Mouse (Mus musculus) MN1 (cell line): Measurements from ENCODE around the gene Fryl.

Experiments used
- DNase-seq: peaks from one replicate; pipeline ENCODE4 v3.0.0-alpha.2; 2016; ENCODE audit warnings: low spot score

The Fryl gene

DNA sequence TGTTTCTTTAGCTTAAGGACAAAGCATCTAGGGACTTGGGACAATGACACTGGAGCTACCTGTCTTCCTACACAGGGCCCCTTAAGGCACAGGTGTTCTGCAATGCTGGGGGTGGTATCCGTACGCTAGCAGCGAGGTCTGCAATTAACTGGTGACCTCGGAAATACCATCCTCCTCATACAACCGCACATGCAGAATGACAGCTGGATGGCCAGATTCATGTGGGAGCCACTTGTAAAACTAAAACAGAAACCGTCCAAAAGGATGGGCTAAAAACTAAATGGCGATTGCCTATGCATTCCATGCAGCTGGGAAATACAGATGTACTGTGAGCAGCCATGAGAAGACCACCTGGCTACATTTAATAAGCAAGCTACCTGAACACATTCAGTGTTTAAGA, 34.6 kb downstream of the Fryl start:
- no peak for DNase-seq

DNA sequence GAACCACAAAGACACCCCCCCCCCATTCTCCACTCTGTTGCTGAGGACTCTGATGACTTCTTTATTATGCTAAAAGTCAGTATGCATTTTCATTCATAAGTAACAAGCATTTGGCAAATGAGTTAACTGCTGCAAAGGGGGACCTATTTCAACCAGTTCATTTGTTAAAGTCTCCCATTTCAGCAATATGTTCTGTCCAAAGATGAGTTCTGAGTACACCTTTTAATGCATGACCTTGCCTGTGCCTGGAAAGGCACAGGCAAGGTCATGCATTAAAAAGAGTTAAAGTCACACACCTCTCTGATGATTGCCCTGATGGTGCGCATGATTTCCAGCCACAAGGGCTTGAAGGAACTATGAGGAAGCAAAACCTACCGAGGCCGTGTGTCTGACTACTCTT, 36.7 kb downstream of the Fryl start:
- DNase-seq, result no peak

- no peak for DNase-seq
Measured at GRCm38 (mm10) chr5:73218065-73218464, 38.4 kb downstream of the Fryl start.

DNA sequence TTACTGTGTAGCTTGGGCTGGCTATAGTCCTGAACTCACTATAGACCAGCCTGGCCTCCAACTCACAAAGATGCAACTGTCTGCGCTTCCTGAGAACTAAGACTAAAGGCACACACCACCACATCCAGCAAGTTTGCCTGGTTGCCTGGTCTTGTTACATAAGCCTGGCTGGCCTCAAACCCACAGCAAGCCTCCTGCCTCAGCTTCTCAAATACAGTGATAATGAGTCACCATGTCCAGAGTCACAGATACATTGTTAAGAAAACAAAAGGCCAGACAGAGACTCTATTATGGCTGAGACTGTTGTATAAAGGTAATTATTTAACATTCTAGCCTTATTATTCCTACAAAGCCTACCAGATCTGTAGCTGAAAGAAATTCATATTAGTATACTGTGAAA, 39.3 kb downstream of the Fryl start:
- DNase-seq, result no peak

DNA sequence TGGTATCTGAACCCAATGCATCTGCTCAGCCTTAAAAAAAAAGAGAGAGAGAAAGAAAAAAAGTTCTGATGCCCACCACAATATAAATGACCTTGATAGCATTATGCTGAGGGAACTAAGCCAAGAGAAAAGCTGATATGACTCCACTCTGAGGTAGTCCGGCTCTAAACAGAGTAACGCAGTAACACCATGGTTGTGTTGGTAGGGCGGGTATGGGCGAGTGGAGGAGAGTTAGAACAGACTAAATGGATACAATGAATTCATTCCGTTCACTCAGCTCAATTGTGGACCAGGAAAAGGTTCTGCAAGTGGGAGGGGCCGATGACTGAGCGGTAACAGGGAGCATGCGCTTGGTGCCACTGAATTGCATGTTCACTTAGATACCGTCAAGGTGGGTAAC, 40.4 kb downstream of the Fryl start:
- no peak for DNase-seq

GRCm38 (mm10) chr5:73212446-73212845, 44.0 kb downstream of the Fryl start:
- no peak for DNase-seq

GRCm38 (mm10) chr5:73211961-73212360, 44.5 kb downstream of the Fryl start:
- no peak for DNase-seq

- DNase-seq, result no peak
Measured at GRCm38 (mm10) chr5:73210971-73211315, 45.5 kb downstream of the Fryl start.

GRCm38 (mm10) chr5:73210127-73210970, 46.1 kb downstream of the Fryl start:
- DNase-seq, result no peak

GRCm38 (mm10) chr5:73209201-73210096, 47.0 kb downstream of the Fryl start:
- DNase-seq, result no peak

DNA sequence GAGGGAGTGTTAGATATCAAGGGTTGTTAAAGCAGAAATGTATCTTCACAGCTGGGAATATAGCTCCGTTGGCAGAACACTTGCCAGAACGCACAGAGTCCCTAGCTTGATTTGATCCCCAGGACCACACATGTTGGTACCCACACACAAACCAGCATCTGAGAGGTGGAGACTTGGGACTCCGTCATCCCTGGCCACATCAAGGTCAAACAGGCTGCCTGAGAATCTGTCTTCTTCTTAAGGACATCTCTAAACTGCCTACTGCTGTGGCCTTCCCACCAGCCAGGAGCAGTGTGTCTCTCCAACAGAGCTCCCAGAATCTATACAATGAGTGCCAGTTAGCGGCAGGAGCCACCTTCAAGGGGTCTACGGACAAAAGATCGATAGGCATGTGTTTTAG, 47.8 kb downstream of the Fryl start:
- DNase-seq, result no peak

DNA sequence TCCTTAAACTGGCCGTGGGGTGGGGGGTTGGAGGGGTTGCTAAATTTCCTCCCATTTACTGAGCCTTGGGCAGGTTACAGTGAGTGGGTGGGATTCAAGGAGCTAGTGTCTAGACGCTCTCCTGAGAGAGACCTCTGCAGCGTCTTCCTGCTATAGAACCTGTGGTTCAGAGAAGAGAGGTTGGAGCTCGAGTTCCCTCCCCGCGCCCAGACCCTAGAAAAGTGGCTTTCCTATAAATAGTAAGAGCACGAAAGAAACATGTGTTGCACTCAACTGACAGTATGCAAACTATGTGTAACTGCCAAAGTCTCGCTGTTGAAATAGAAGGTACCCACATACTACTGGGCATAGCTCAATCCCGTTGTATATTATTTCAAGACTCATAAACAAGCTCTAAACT, 49.7 kb downstream of the Fryl start:
- DNase-seq, result no peak

GRCm38 (mm10) chr5:73205996-73206629, 50.3 kb downstream of the Fryl start:
- DNase-seq, result no peak

GRCm38 (mm10) chr5:73205050-73205449, 51.4 kb downstream of the Fryl start:
- no peak for DNase-seq

- no peak for DNase-seq
Measured at GRCm38 (mm10) chr5:73202498-73202897, 53.9 kb downstream of the Fryl start.

- no peak for DNase-seq
Measured at GRCm38 (mm10) chr5:73202077-73202476, 54.3 kb downstream of the Fryl start.

DNA sequence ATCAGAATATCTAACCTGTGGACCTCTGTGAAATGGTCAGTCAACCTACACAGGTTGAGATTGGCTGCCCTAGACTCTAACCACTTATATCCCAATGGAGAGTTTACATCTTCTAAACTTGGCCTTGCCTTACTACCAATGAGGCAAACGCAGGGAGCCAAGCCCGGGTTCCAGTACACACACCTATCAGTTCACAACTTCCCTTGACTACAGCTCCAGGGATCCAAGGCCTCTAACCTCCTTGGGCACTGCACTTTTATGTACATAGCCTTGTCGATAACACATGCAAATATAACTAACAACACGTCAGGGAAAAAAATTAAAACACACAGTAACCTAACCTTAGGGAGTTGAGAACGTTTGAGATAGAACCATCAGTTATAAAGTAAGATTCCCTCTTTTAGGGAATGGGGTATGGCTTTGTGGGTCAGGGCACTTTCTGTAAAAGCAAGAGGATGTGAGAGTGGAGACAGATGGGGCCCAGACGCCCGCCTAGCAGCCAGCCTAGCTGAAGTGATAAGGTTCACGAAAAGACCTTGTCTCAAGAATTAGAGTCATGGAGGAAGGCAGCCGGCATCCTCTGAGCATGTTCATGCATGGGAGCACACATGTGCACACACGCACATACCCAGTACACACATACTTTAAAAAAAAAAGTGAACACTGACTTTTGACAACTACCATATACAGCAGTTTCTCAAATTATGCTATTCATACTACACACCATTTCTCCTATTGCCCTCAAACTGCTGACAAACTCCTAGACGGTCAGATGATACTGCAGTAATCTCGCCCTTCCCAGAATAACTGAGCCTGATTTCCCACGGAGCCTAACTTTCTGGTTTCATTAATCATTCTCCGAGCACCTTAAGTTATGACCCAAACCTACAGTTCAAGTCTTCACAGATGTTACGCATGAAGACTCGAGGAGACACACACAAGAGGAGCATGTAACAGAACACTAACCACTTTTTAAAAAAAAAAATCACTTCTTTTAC, 55.7 kb downstream of the Fryl start:
- DNase-seq, result no peak

- no peak for DNase-seq
Measured at GRCm38 (mm10) chr5:73199586-73199985, 56.8 kb downstream of the Fryl start.

DNA sequence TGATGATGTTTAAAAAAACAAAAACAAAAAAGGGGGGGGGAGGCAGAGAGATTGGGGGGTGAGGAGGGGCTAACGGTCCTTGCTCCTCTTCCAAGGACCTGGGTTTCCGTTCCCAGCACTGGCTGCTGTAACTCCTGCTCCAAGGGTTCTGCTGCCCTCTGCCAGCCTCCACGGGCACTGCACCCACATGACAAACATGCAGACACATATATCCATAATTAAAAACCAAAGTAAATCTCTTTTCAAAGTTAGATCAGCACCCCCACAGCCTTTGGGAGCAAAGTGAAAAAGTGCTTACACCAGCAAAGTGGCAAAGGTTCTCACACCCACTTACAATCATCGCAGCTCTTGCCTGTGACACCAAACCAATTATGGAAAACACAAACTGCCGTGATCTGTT, 57.7 kb downstream of the Fryl start:
- no peak for DNase-seq

GRCm38 (mm10) chr5:73197796-73198195, 58.6 kb downstream of the Fryl start:
- no peak for DNase-seq

DNA sequence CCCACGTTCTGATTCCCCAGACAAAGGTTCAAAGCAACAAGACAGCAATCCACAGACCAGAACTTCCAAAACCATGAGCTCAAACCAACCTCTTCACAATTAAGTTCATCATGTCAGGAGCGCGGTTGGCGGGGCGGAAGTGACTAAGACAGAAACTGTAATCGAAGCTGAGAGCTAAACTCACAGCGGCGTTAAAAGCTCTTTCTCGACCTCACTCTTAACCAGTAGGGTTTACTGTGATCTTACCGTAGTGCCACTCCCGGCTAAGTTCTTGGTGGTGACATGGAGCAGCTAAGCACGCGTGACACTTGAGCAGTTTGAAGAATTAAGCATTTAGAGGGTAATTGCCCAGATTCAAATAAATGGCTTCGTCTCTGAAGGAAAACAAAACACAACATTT, 61.7 kb downstream of the Fryl start:
- DNase-seq, result no peak
